Mouse (Mus musculus): ENCODE data around the gene Clcf1.

Gene Clcf1

GRCm38 (mm10) chr19:4214071-4214770 lies at the start of gene Clcf1, which contains the start of gene AC109138.7:
TSS of gene Clcf1 (plus strand) at chr19:4214238.
TSS of gene AC109138.7 (plus strand) at chr19:4214357.
- DNase-seq (ENCODE audit: low spot score in 2 of 2) = no peak

GRCm38 (mm10) chr19:4164721-4165120 lies 49.3 kb upstream of the Clcf1 start:
- no peak for DNase-seq (ENCODE audit: low spot score in 2 of 2)

- no peak for DNase-seq (ENCODE audit: low spot score in 2 of 2)
Measured at GRCm38 (mm10) chr19:4166678-4167476, 47.2 kb upstream of the Clcf1 start.

GRCm38 (mm10) chr19:4169378-4169784 lies 44.7 kb upstream of the Clcf1 start:
- DNase-seq (ENCODE audit: low spot score in 2 of 2) = peak; percentile 100

- no peak for DNase-seq (ENCODE audit: low spot score in 2 of 2)
Measured at GRCm38 (mm10) chr19:4169810-4170209, 44.2 kb upstream of the Clcf1 start.

- DNase-seq (ENCODE audit: low spot score in 2 of 2) = no peak
Measured at GRCm38 (mm10) chr19:4170723-4171392, 43.2 kb upstream of the Clcf1 start.

- no peak for DNase-seq (ENCODE audit: low spot score in 2 of 2)
Measured at GRCm38 (mm10) chr19:4171393-4172290, 42.4 kb upstream of the Clcf1 start.

GRCm38 (mm10) chr19:4172925-4173324 lies 41.1 kb upstream of the Clcf1 start:
- no peak for DNase-seq (ENCODE audit: low spot score in 2 of 2)

GRCm38 (mm10) chr19:4175368-4175947 lies 38.6 kb upstream of the Clcf1 start, which contains the start of gene Carns1:
TSS of gene Carns1 (minus strand) at chr19:4175479.
- no peak for DNase-seq (ENCODE audit: low spot score in 2 of 2)

- no peak for DNase-seq (ENCODE audit: low spot score in 2 of 2)
Measured at GRCm38 (mm10) chr19:4180411-4180810, 33.6 kb upstream of the Clcf1 start.

- DNase-seq (ENCODE audit: low spot score in 2 of 2) = peak; percentile 92 to 95
Measured at GRCm38 (mm10) chr19:4181892-4182291, 32.1 kb upstream of the Clcf1 start.

- no peak for DNase-seq (ENCODE audit: low spot score in 2 of 2)
Measured at GRCm38 (mm10) chr19:4183689-4184088, 30.3 kb upstream of the Clcf1 start.

- no peak for DNase-seq (ENCODE audit: low spot score in 2 of 2)
Measured at GRCm38 (mm10) chr19:4184976-4185975, 28.8 kb upstream of the Clcf1 start.

- DNase-seq (ENCODE audit: low spot score in 2 of 2) = no peak
Measured at GRCm38 (mm10) chr19:4187303-4187702, 26.7 kb upstream of the Clcf1 start.

- no peak for DNase-seq (ENCODE audit: low spot score in 2 of 2)
Measured at GRCm38 (mm10) chr19:4189051-4189620, 24.9 kb upstream of the Clcf1 start.

- no peak for DNase-seq (ENCODE audit: low spot score in 2 of 2)
Measured at GRCm38 (mm10) chr19:4190831-4191334, 23.2 kb upstream of the Clcf1 start, which contains the start of gene Tbc1d10c. TSS of gene Tbc1d10c (minus strand) at chr19:4191284.

- DNase-seq (ENCODE audit: low spot score in 2 of 2) = peak; percentile 93 to 95
Measured at GRCm38 (mm10) chr19:4191528-4192250, 22.3 kb upstream of the Clcf1 start, which contains the start of gene Ppp1ca. TSS of gene Ppp1ca (plus strand) at chr19:4192065.

Data from right cerebral cortex, postnatal 10 days (tissue).